Mouse (Mus musculus) heart, postnatal 14 days (tissue): ENCODE results near the gene Stambpl1. TPM values are rescaled to one million over a fixed set of nuclear protein-coding genes. Genes with fewer than 3 reads are reported as not detected.

ENCODE experiments used
- DNase-seq, 2 experiments: peaks; one replicate each; pipeline ENCODE4 v3.0.0; 2021 to 2022
- intact Hi-C: fragments of 180-260 bp; cut with DNase I; formaldehyde crosslinking; loops from one replicate; pipeline ENCODE4 v1.15.1; 2025
- total RNA-seq, 2 experiments: library from RNA; stranded (reverse); gene quantifications; 2 replicates each; pipeline ENCODE4 v1.2.3; 2021

The Stambpl1 gene
- total RNA-seq, 2 experiments from 2014 or later: 4.6 to 4.9 TPM

DNA sequence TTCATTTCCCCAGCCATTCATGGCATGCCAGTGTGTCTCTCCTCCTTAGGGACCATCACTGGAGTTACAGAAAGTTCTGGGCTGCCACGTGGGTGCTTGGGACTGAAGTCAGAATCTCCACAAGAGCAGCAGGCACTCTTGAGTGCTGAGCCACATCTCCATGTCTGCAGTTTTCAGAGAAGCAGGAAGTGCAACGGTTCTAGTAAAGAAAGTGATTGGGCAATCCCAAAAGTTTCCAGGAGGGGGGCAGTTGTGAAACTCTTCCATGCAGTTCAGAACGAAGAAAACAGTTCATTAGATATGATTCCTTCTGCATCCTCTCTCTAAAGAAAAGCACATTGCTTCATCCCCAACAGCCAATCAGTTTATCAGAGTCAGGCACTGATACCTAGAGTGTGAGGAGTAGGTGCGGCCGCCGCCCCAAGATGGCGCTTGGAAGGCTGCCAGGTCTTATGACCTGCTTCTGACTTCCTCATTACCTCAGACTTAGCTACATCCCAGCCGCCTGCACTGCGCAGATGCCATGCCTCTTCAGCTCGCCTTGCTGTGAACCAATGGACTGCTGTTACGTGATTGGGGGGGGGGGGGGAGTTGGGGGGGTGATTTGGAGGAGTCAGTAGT, 78.2 kb downstream of the Stambpl1 start:
- intact Hi-C loops: no loop called here
- peak; percentile 22 to 36 for DNase-seq

DNA sequence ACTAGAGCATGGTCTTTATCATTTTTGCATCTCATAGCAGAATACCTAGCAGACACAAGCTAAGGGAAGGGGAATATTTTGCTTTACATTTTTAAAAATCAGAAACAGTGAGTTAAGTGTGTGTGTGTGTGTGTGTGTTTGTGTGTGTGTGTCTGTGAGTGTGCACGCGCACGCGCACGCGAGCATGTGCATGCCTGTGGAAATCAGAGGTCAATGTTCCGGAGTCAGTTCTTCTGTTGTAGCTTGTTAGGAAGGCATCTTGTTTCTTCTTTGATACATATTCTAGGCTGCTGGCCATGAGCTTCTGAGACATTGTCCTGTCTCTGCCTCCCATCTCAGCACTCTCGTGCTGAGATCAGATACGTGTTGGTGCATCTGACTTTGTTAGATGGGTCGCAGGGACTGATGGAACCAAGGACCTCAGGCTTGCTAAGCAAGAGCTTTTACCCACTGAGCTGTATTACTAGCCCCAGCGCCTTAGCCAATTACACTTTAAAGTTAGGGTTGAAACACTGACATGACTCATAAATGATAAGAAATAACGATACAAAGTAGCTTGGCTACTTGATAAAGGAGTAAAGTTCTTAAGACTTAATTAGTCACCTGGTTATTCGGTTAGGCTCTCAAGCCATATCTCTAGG, 78.9 kb downstream of the Stambpl1 start:
- DNase-seq: no peak
- intact Hi-C loops: no loop called here

DNA sequence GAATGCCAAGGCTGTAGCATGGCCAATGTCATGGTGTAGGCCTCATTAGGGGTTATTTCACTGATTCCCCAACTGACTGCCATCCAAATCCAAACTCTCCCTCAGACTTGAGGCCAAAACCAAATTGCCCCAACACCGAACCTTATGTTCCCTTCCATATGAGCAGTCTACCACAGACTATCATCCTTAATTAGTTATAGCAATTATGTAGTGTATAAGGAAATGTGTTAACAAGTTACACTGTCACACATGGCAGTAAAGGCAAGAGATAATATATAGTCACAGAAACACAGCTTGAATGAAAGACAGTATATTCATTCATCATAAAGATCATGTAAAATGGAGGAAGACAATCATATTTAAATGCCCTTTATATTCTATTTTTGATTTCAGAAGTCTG, 81.0 kb downstream of the Stambpl1 start:
- no peak for DNase-seq
- intact Hi-C loops: no loop called here

DNA sequence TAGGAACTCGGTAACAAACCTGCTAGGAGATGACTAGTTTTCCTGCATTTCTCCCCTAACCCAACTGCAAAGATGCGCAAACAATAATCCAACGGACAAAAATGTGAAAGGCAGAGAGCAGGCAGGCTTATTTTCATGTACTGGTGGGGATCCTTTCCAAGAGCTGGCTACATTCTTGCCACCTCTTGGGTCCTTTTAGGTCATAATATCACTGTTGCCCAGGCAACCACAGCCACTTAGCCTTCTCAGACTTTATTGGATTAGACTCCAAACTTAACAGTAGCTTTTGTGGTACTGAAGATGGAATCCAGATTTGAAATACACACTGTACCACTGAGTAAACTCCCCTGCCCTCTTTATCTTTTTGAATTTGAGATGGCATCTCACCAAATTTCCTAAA, 86.0 kb downstream of the Stambpl1 start:
- DNase-seq: no peak

DNA sequence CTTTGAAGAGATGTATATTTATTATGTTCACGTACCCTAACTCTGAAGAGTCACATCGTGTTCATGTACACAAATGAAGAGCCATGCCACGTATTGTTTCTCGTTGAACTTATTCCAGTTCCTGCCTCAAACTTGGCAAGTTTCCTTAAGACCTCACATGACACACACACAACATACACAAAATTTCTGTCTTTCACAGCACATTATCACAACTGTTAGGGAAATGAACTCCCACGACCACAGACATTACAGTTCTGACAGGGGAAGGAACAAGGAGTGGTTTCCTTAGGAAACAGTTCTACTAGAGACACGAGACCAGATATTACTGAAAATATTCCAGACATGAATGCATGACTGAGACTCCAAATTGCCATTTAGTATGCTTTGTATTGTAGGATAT, 91.6 kb downstream of the Stambpl1 start:
- peak in 1 of 2 experiments; percentile 13 for DNase-seq
- intact Hi-C loops: no loop called here

More for the DNA sequence above, 86.0 kb downstream of the Stambpl1 start:
- intact Hi-C loops: no loop called here

DNA sequence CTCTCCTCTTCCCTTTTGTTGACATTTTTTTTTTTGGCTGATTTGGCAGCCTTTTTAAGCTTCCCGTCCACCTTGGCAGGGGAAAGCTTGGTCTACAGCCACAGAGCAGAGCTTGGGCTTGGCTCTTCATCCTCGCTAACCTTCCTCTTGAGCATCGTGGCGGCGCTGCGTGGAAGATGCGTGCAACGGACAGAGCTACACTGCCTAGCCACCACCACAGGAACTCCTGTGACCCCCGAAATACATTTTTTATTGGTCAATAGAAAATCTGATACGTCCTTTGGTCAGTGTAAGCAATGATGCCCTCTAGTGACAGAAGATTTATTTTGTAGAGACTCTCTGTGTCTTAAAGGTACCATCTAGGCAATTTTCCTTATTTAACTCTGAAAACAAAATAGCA, 92.4 kb downstream of the Stambpl1 start:
- peak; percentile 26 to 28 for DNase-seq
- intact Hi-C loops: no loop called here

DNA sequence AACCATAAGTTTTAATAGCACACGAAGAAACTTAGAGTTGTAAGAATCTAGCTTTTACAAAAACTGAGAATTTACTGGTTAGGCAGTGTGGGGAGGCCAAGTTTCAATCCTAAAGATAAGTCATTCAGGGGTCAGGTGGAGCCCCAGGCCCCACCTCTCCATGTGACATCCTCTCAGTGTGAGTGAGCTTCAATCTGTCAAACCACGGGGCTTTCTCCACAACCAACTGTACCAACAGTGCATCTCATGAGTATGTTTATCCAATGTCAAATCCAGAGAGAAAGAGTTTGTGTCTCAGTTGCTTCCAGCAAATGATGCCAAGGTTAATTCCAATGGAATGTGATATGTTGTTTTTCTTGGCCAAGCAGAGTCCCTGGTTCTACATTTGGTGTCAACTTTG, 92.8 kb downstream of the Stambpl1 start:
- no peak for DNase-seq
- intact Hi-C loops: loop anchor here (1.0 kb wide), 1 partner anchor 44 kb away; no protein-coding TSS in a partner anchor

DNA sequence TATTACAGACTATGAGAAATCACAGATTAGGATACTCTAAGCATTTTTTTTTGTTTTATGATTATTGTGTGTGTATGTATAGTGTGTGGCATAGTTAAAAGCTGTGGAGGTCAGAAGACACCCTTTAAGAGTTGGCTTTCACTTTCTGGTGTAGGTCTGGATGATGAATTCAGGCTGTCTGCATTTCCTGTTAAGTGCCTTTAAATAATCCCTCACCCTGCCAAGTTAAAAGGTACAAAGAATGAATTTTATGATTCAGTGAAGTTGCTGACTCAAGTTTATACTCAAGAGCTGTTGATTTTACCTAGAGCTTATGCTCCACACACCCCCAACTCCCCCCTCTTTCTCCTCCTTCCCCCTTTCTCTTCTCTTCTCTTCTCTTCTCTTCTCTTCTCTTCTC, 95.2 kb downstream of the Stambpl1 start:
- intact Hi-C loops: no loop called here

DNA sequence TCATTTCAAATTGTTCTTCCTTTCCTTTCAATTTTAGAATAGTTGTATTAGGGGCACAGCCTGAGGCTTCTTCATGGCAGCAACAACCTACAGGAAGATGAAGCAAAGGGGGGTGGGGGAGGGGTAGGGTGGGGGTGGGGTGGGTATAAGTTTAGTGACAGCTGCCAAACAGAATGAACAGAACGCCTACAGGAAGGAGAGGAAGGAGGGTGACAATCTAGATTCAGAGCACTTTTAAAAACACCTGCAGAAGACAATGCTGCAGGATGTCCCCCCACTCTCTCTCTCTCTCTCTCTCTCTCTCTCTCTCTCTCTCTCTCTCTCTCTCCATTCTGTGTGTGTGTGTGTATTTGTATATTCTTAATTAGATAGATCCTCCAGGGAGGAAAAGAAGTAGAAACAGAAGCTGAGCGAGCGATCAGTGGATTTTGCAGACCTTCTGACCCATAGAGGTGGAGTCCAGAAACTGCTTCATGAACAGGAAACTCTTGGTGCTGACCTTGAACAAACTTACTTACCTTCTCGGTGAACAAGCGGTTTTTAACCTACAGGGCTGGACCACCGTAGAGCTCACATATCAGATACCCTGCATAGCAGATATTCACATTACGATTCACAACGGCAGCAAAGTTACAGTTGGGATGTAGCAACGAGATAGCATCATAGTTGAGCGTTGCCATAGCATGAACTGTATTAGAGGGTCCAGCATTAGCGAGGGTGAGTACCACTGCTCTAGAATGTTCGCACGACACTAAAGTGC, 95.8 kb downstream of the Stambpl1 start:
- intact Hi-C loops: no loop called here
- no peak for DNase-seq

More for the DNA sequence above, 95.2 kb downstream of the Stambpl1 start:
- no peak for DNase-seq

DNA sequence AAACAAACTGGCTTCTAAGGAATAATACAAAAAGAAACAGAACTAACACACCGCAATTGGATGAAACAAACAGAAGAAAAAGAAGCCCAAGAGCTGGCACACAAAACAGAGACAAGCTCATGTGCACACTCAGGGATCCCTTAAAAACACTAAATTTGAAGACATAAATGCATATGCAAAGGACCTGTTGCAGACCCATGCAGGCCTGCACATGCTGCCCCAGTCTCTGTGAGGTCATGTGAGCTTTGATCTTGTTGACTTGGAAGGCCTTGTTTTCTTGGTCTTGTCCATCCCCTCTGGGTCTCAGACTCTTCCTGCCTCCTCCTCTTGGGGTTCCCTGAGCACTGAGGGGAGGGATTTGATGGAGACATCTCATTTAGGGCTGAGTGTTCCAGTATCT, 96.7 kb downstream of the Stambpl1 start:
- no peak for DNase-seq
- intact Hi-C loops: no loop called here

Other genes starting within 250 kb of the Stambpl1 start
- not detected for gene Lipf, start 231.0 kb upstream of the Stambpl1 start, total RNA-seq
- not detected for gene Lipk, start 183.9 kb upstream of the Stambpl1 start, total RNA-seq
- not detected for gene Lipn, start 124.9 kb upstream of the Stambpl1 start, total RNA-seq
- gene Lipm, start 91.3 kb upstream of the Stambpl1 start, total RNA-seq: not detected
- gene Ankrd22, start 26.2 kb upstream of the Stambpl1 start, total RNA-seq: not detected
- 100 to 1,000 TPM; 391 to 443 TPM for gene Acta2, start 63.4 kb downstream of the Stambpl1 start, total RNA-seq
- 10 to 100 TPM; 14.5 to 16.7 TPM for gene Fas, start 98.4 kb downstream of the Stambpl1 start, total RNA-seq